Mouse (Mus musculus): ENCODE data around the gene Nupr1. TPM values are rescaled to one million over a fixed set of nuclear protein-coding genes. Genes with fewer than 3 reads are reported as not detected.
A peak's percentile ranks its signal among the peaks of the same experiment; 100 is the strongest.

Nupr1 gene
- total and polyA plus RNA-seq, 3 experiments, result 1.8 to 11.0 TPM; not detected in 1

- Histone ChIP-seq H3K79me2 (ENCODE audit: control insufficient read depth, insufficient read depth, low read length, poor library complexity) (peaks cover 3% of the 10 kb centered on the region), H3K4me1 (ENCODE audit: control insufficient read depth in 1 of 2, insufficient read depth in 2 of 2, low read length in 2 of 2) (peaks cover 2 to 18% of the 10 kb centered on the region in 2 experiments), H3K27me3 (ENCODE audit: control insufficient read depth in 1 of 2, insufficient read depth in 2 of 2, low read length in 2 of 2) (no peaks in the 10 kb centered on the region), H3K4me3 (ENCODE audit: control insufficient read depth in 1 of 2, insufficient read depth in 1 of 2, low read depth in 2 of 2, low read length in 2 of 2) (no peak overlapping the region), H3K9ac (ENCODE audit: control insufficient read depth, low read depth, low read length, poor library complexity, severe bottlenecking) (no peak overlapping the region), H3K27ac (ENCODE audit: control insufficient read depth, low read depth, low read length) (no peak overlapping the region), H3K9me3 (replicated peaks; ENCODE audit: insufficient read depth, low read length) (no peaks in the 10 kb centered on the region), H3K36me3 (ENCODE audit: control insufficient read depth in 1 of 2, insufficient read depth in 2 of 2, low read length in 2 of 2) (peaks cover 0 to 12% of the 10 kb centered on the region in 2 experiments; a peak in 2 of 4 replicates)
- no peak for DNase-seq (ENCODE audit: low read depth, low spot score)
- peak; percentile 58; the same call in 1 of the 2 replicates for TF ChIP-seq GATA1 (IDR thresholded peaks at IDR 0.05; ENCODE audit: low read depth, low read length)
- 0 out of 2 replicates have a peak, but pooled peaks have one; percentile 17 for TF ChIP-seq ZNF384 (IDR thresholded peaks at IDR 0.05; ENCODE audit: low read depth, low read length)
- TF ChIP-seq TAL1 (IDR thresholded peaks at IDR 0.05; ENCODE audit: low read length), result peak; percentile 54
- 0 out of 2 replicates have a peak, but pooled peaks have one; percentile 63 for TF ChIP-seq SIN3A (IDR thresholded peaks at IDR 0.05; ENCODE audit: low read length)
- peak; percentile 34 to 61; a peak in 3 of 4 replicates for TF ChIP-seq EP300 (IDR thresholded peaks at IDR 0.05; ENCODE audit: low read depth in 1 of 2, low read length in 2 of 2)
- TF ChIP-seq SMC3 (IDR thresholded peaks at IDR 0.05; ENCODE audit: low read depth, low read length), result no peak
- no peak for TF ChIP-seq MAZ (IDR thresholded peaks at IDR 0.05; ENCODE audit: low read depth, low read length)
- TF ChIP-seq RCOR1 (IDR thresholded peaks at IDR 0.05; ENCODE audit: low read depth, low read length), result peak; percentile 63
- TF ChIP-seq HCFC1 (IDR thresholded peaks at IDR 0.05; ENCODE audit: low read depth, low read length), result no peak
- no peak for TF ChIP-seq ZKSCAN1 (IDR thresholded peaks at IDR 0.05; ENCODE audit: low read depth, low read length)
- TF ChIP-seq ETS1 (IDR thresholded peaks at IDR 0.05; ENCODE audit: low read depth, low read length), result peak; percentile 85
- TF ChIP-seq TCF12 (IDR thresholded peaks at IDR 0.05; ENCODE audit: low read depth, low read length), result peak; percentile 58; the same call in 1 of the 2 replicates
- TF ChIP-seq MAX (IDR thresholded peaks at IDR 0.05; ENCODE audit: low read length), result no peak
- 0 out of 2 replicates have a peak, but pooled peaks have one; percentile 25 for TF ChIP-seq MXI1 (IDR thresholded peaks at IDR 0.05; ENCODE audit: low read depth, low read length)
Observed at GRCm38 (mm10) chr7:126644914-126645313, 14.3 kb upstream of the Nupr1 start.

GRCm38 (mm10) chr7:126644345-126644744, 13.7 kb upstream of the Nupr1 start:
- no peak overlapping the region for H3K9ac ChIP-seq (ENCODE audit: control insufficient read depth, low read depth, low read length, poor library complexity, severe bottlenecking)
- H3K4me1 ChIP-seq (ENCODE audit: control insufficient read depth in 1 of 2, insufficient read depth in 2 of 2, low read length in 2 of 2), result peaks cover 0 to 16% of the 10 kb centered on the region in 2 experiments; a peak in 3 of 4 replicates
- TF ChIP-seq HCFC1 (IDR thresholded peaks at IDR 0.05; ENCODE audit: low read depth, low read length) (no peak), ZNF384 (IDR thresholded peaks at IDR 0.05; ENCODE audit: low read depth, low read length) (no peak), ETS1 (IDR thresholded peaks at IDR 0.05; ENCODE audit: low read depth, low read length) (no peak), MXI1 (IDR thresholded peaks at IDR 0.05; ENCODE audit: low read depth, low read length) (no peak), TBP (IDR thresholded peaks at IDR 0.05; ENCODE audit: low read depth, low read length) (peak; percentile 88)
- no peak overlapping the region for H3K27ac ChIP-seq (ENCODE audit: control insufficient read depth, low read depth, low read length)
- peaks cover 1% of the 10 kb centered on the region; the same call in 1 of the 2 replicates for H3K79me2 ChIP-seq (ENCODE audit: control insufficient read depth, insufficient read depth, low read length, poor library complexity)
- no peaks in the 10 kb centered on the region for H3K9me3 ChIP-seq (replicated peaks; ENCODE audit: insufficient read depth, low read length)
- no peaks in the 10 kb centered on the region for H3K27me3 ChIP-seq (ENCODE audit: control insufficient read depth in 1 of 2, insufficient read depth in 2 of 2, low read length in 2 of 2)
- H3K36me3 ChIP-seq (ENCODE audit: control insufficient read depth in 1 of 2, insufficient read depth in 2 of 2, low read length in 2 of 2), result peaks cover 0 to 10% of the 10 kb centered on the region in 2 experiments; a peak in 2 of 4 replicates
- no peak overlapping the region for H3K4me3 ChIP-seq (ENCODE audit: control insufficient read depth in 1 of 2, insufficient read depth in 1 of 2, low read depth in 2 of 2, low read length in 2 of 2)
- DNase-seq (ENCODE audit: low read depth, low spot score), result no peak

All from MEL (cell line).